Mouse (Mus musculus): ENCODE measurements around the gene B3gnt4. TPM values are rescaled to one million over a fixed set of nuclear protein-coding genes. Genes with fewer than 3 reads are reported as not detected.

B3gnt4 gene
- polyA plus RNA-seq, 1 experiment from 2014 or later: 0.46 TPM

DNA sequence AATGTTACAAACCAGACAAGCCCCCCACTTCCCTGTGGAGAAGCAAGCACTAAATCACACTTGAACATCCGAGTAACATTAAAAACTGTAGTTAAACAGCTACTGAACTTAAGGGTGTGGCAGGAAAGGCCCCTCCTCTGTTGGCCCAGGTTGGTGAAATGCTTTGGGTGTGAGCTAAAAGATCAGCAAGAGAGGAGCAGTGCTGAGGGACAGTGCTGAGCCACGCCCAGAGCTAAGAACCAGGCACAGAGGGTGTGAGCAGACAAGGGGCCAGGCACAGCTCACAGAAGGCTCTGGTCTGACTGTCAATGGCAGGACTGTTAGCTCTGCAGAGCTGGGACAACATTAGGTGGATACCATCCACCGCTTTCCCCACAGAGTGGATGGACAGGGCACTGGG lies 1.8 kb downstream of the B3gnt4 start:
- Histone ChIP-seq H3K36me3 (ENCODE audit: insufficient read depth, low read length) (peaks cover 9% of the 10 kb centered on the region; the same call in 1 of the 2 replicates), H3K4me1 (replicated peaks; ENCODE audit: insufficient read depth, low read length) (no peaks in the 10 kb centered on the region), H3K9ac (ENCODE audit: low read depth, low read length) (no peak overlapping the region), H3K4me2 (ENCODE audit: low read length) (no peak overlapping the region), H3K27ac (no peak overlapping the region), H3K9me3 (replicated peaks; ENCODE audit: low read length) (no peaks in the 10 kb centered on the region), H3K4me3 (replicated peaks; ENCODE audit: low read depth, low read length) (no peak overlapping the region), H3K27me3 (ENCODE audit: insufficient read depth, low read length) (no peaks in the 10 kb centered on the region)
- DNase-seq (ENCODE audit: low spot score) (no peak), ATAC-seq (replicated peaks; ENCODE audit: low FRiP score, low read depth) (no peak)
- 67% methylated on average over 3 of the region's 3 CpGs for WGBS
- TF ChIP-seq CTCF (IDR thresholded peaks at IDR 0.05; ENCODE audit: low read depth): no peak

DNA sequence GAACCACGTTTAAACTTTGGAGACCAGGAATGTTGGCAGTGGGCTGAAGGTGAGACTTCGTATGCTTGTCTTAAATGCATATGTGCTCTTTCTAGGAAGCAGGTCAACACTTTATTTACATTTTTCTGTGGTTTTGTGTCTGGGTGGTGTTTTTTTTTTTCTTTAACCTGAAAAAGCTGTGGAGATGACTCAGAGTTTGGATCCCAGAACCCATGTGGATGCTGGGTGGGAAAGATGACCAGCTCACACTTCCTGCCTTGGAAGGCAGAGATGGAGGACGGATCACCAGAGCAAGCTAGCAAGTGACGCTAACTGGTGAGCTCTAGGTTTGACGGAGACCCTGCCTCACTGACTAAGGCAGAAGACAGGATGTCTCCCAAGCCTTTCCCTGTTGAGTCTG lies 4.6 kb downstream of the B3gnt4 start:
- no peaks in the 10 kb centered on the region for H3K9me3 ChIP-seq (replicated peaks; ENCODE audit: low read length)
- H3K36me3 ChIP-seq (ENCODE audit: insufficient read depth, low read length): peaks cover 17% of the 10 kb centered on the region; the same call in 1 of the 2 replicates
- no peak overlapping the region for H3K9ac ChIP-seq (ENCODE audit: low read depth, low read length)
- 87% methylated on average over 5 of the region's 5 CpGs for WGBS
- DNase-seq (ENCODE audit: low spot score) (no peak), ATAC-seq (replicated peaks; ENCODE audit: low FRiP score, low read depth) (no peak)
- no peak overlapping the region for H3K27ac ChIP-seq
- no peak overlapping the region for H3K4me2 ChIP-seq (ENCODE audit: low read length)
- TF ChIP-seq CTCF (IDR thresholded peaks at IDR 0.05; ENCODE audit: low read depth): no peak
- no peaks in the 10 kb centered on the region for H3K4me1 ChIP-seq (replicated peaks; ENCODE audit: insufficient read depth, low read length)
- H3K4me3 ChIP-seq (replicated peaks; ENCODE audit: low read depth, low read length): no peak overlapping the region
- H3K27me3 ChIP-seq (ENCODE audit: insufficient read depth, low read length): no peaks in the 10 kb centered on the region

- no peak overlapping the region for H3K27ac ChIP-seq
- no peaks in the 10 kb centered on the region for H3K9me3 ChIP-seq (replicated peaks; ENCODE audit: low read length)
- DNase-seq (ENCODE audit: low spot score): no peak
- no peak for ATAC-seq (replicated peaks; ENCODE audit: low FRiP score, low read depth)
- WGBS: 80% methylated on average over 9 of the region's 9 CpGs
- no peak overlapping the region for H3K4me2 ChIP-seq (ENCODE audit: low read length)
- TF ChIP-seq CTCF (IDR thresholded peaks at IDR 0.05; ENCODE audit: low read depth): no peak
- H3K27me3 ChIP-seq (ENCODE audit: insufficient read depth, low read length): no peaks in the 10 kb centered on the region
- H3K9ac ChIP-seq (ENCODE audit: low read depth, low read length): no peak overlapping the region
- H3K4me1 ChIP-seq (replicated peaks; ENCODE audit: insufficient read depth, low read length): peaks cover 3% of the 10 kb centered on the region; the same call in 1 of the 2 replicates
- H3K36me3 ChIP-seq (ENCODE audit: insufficient read depth, low read length): peaks cover 12% of the 10 kb centered on the region; the same call in 1 of the 2 replicates
- no peak overlapping the region for H3K4me3 ChIP-seq (replicated peaks; ENCODE audit: low read depth, low read length)
These were observed 10.4 kb downstream of the B3gnt4 start for GRCm38 (mm10) chr5:123520666-123521065.

DNA sequence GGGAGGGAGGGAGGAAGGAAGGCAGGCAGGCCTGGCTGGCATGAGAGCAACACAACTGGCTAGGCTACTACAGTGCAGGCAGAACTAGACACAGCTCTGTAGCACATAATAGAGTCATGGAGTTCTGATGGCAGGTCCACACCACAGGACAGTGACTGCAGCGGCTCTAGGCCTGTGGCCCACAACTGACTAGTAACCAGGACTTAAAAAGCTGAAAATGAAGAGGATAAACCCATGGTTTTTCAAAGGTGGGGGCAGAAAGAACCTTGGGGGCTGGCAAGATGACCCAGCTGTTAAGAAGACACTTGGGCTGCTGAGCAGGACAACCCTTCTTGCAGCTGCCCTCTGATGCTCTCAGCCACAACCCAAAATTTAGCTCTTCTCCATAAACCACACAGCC lies 11.4 kb downstream of the B3gnt4 start:
- Histone ChIP-seq H3K9ac (ENCODE audit: low read depth, low read length) (no peak overlapping the region), H3K27me3 (ENCODE audit: insufficient read depth, low read length) (no peaks in the 10 kb centered on the region), H3K9me3 (replicated peaks; ENCODE audit: low read length) (no peaks in the 10 kb centered on the region), H3K4me2 (ENCODE audit: low read length) (no peak overlapping the region), H3K4me1 (replicated peaks; ENCODE audit: insufficient read depth, low read length) (peaks cover 3% of the 10 kb centered on the region; the same call in 1 of the 2 replicates), H3K36me3 (ENCODE audit: insufficient read depth, low read length) (0 out of 2 replicates have a peak, but pooled peaks cover 8% of the 10 kb centered on the region), H3K27ac (no peak overlapping the region), H3K4me3 (replicated peaks; ENCODE audit: low read depth, low read length) (no peak overlapping the region)
- TF ChIP-seq CTCF (IDR thresholded peaks at IDR 0.05; ENCODE audit: low read depth): no peak
- ATAC-seq (replicated peaks; ENCODE audit: low FRiP score, low read depth): no peak
- WGBS: 97% methylated on average over 1 of the region's 1 CpGs
- DNase-seq (ENCODE audit: low spot score): no peak

DNA sequence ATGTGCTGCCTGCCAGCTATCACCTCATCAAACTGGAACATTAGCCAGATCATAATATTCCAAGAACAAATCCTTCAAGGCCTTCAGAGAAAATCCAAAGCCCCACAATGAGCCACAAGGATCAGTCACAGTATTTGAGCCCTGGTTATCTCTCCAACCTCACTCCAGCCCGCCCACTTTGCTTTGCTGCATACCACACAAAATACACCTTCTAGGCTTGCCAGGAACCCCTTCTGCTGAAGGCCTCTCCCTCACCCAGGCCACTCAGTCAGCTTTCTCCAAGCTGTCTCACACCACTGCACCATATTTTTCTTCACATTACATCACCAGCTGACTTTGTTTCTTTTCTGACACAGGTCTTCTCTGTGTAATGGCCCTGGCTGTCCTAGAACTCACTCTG lies 11.9 kb downstream of the B3gnt4 start:
- no peaks in the 10 kb centered on the region for H3K27me3 ChIP-seq (ENCODE audit: insufficient read depth, low read length)
- H3K36me3 ChIP-seq (ENCODE audit: insufficient read depth, low read length): 0 out of 2 replicates have a peak, but pooled peaks cover 8% of the 10 kb centered on the region
- no peak for TF ChIP-seq CTCF (IDR thresholded peaks at IDR 0.05; ENCODE audit: low read depth)
- no peak for ATAC-seq (replicated peaks; ENCODE audit: low FRiP score, low read depth)
- no peak for DNase-seq (ENCODE audit: low spot score)
- H3K4me1 ChIP-seq (replicated peaks; ENCODE audit: insufficient read depth, low read length): peaks cover 3% of the 10 kb centered on the region; the same call in 1 of the 2 replicates
- no peak overlapping the region for H3K4me3 ChIP-seq (replicated peaks; ENCODE audit: low read depth, low read length)
- 83% methylated on average over 1 of the region's 1 CpGs for WGBS
- H3K9ac ChIP-seq (ENCODE audit: low read depth, low read length): no peak overlapping the region
- no peaks in the 10 kb centered on the region for H3K9me3 ChIP-seq (replicated peaks; ENCODE audit: low read length)
- no peak overlapping the region for H3K27ac ChIP-seq
- no peak overlapping the region for H3K4me2 ChIP-seq (ENCODE audit: low read length)

DNA sequence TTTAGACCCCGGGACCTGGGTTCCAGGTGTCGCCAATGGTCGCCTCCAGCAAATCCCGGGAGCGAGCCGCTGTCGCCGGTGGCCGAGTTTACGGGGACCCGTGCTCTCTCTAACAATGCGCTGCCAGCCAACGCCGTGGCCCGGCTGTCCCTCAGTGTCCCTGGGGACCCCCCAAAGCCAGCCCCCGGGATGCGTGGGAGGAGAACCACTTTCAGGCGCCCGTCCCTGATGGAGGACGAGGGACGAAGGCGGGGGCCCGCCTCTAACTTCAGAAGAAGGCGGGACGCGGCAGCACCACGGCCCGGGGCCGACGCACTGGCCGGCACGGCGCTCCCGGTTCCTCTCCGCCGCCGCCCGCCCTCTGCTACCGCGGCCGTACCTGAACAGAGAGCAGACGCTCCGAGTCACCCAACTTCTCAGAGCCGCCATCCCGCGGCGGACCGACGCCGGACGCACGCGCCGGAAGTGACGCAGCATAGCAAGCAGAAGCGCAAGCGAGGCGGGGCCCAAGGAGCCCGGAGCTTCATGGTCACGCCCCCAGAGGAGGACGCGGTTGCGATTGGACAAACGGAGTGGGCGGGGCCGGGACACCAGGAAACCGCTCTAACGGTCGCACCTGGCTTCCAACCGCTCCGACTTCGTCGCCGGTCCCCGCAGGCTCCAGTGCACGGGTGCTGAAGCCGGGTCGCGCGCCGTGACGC lies 13.6 kb downstream of the B3gnt4 start, which contains the start of gene Diablo:
TSS of gene Diablo (minus strand) at position 485 of the 701 bp plus-strand sequence.
- peak; percentile 99 for DNase-seq (ENCODE audit: low spot score)
- Histone ChIP-seq H3K4me2 (ENCODE audit: low read length) (peak within 1 kb of the TSS; percentile 90), H3K27ac (0 out of 2 replicates have a peak within 1 kb of the TSS, but pooled peaks have one; percentile 42), H3K9ac (ENCODE audit: low read depth, low read length) (peak within 1 kb of the TSS; percentile 73), H3K36me3 (ENCODE audit: insufficient read depth, low read length) (0 out of 2 replicates have a peak, but pooled peaks cover 18% of the 10 kb centered on the region), H3K4me3 (replicated peaks; ENCODE audit: low read depth, low read length) (peak within 1 kb of the TSS; percentile 85), H3K4me1 (replicated peaks; ENCODE audit: insufficient read depth, low read length) (peaks cover 3% of the 10 kb centered on the region; the same call in 1 of the 2 replicates), H3K9me3 (replicated peaks; ENCODE audit: low read length) (no peaks in the 10 kb centered on the region), H3K27me3 (ENCODE audit: insufficient read depth, low read length) (no peaks in the 10 kb centered on the region)
- TF ChIP-seq CTCF (IDR thresholded peaks at IDR 0.05; ENCODE audit: low read depth): no peak
- WGBS: under 1% methylated on average over 75 of the region's 82 CpGs
- peak; percentile 97 for ATAC-seq (replicated peaks; ENCODE audit: low FRiP score, low read depth)

Measured in kidney, postnatal 0 days (tissue).